Mouse (Mus musculus) midbrain, postnatal 0 days (tissue): ENCODE measurements around the gene Rnaseh1. TPM values are rescaled to one million over a fixed set of nuclear protein-coding genes. Genes with fewer than 3 reads are reported as not detected.

Experiments
- ATAC-seq: fragments of 200-750 bp; cut with Nextera tagmentation; 2 replicates; pipeline ENCODE4 v1.8.0; 2017; ENCODE audit warnings: moderate number of reproducible peaks, mild to moderate bottlenecking, moderate TSS enrichment, moderate library complexity; ENCODE audit not compliant: low FRiP score
- DNase-seq: peaks from one replicate; pipeline ENCODE4 v3.0.0-alpha.2; 2015; ENCODE audit warnings: low spot score
- H3K27ac ChIP-seq: fragments of 300-500 bp; sonication (generic); 2 replicates; pipeline ENCODE4 v1.5.1; 2014; ENCODE audit warnings: low read depth, mild to moderate bottlenecking, low read length, mixed read lengths
- H3K27me3 ChIP-seq: fragments of 300-500 bp; sonication (generic); 2 replicates; pipeline ENCODE4 v1.6.1; 2014; ENCODE audit warnings: low read length, control low read depth, mixed read lengths; ENCODE audit not compliant: insufficient read depth
- H3K36me3 ChIP-seq: fragments of 300-500 bp; sonication (generic); 2 replicates; pipeline ENCODE4 v1.6.1; 2014; ENCODE audit warnings: low read length, control low read depth, mixed read lengths; ENCODE audit not compliant: insufficient read depth
- H3K4me1 ChIP-seq: fragments of 300-500 bp; sonication (generic); 2 replicates; pipeline ENCODE4 v1.6.1; 2014; ENCODE audit warnings: mild to moderate bottlenecking, control low read depth, antibody characterized with exemption, low read length, mixed read lengths; ENCODE audit not compliant: insufficient read depth
- H3K4me2 ChIP-seq: fragments of 300-500 bp; sonication (generic); 2 replicates; pipeline ENCODE4 v1.6.1; 2014; ENCODE audit warnings: low read depth, mild to moderate bottlenecking, low read length, mixed read lengths; ENCODE audit not compliant: poor library complexity, severe bottlenecking
- H3K4me3 ChIP-seq: fragments of 300-500 bp; sonication (generic); 2 replicates; pipeline ENCODE4 v1.5.1; 2014; ENCODE audit warnings: low read depth, mild to moderate bottlenecking, low read length, moderate library complexity
- H3K9ac ChIP-seq: fragments of 300-500 bp; sonication (generic); replicated peaks from 2 replicates; pipeline ENCODE4 v1.6.1; 2014; ENCODE audit warnings: mild to moderate bottlenecking, low read length, moderate library complexity, mixed read lengths; ENCODE audit not compliant: poor library complexity, severe bottlenecking
- H3K9me3 ChIP-seq: fragments of 300-500 bp; sonication (generic); 2 replicates; pipeline ENCODE4 v1.6.1; 2016; ENCODE audit warnings: low read length, control low read depth
- CTCF ChIP-seq: IDR thresholded peaks from 2 replicates; pipeline ENCODE4 v1.5.1; 2016; ENCODE audit warnings: antibody characterized with exemption, mild to moderate bottlenecking
- WGBS: fragments of 180-500 bp; shearing (Covaris S2); extraction: QIAGEN DNeasy Blood & Tissue Kit; methylation state at CpG from one replicate; pipeline ENCODE4 v1.1.7; 2014; 5-methylcytosine and 5-hydroxymethylcytosine counted together
- polyA plus RNA-seq: library from polyadenylated mRNA; unstranded; fragments of >200 nt; fragmentation: Nextera tagmentation; extraction: Ambion mirVana; gene quantifications from 2 replicates; pipeline ENCODE4 v1.2.1, GENCODE M21; 2015
- total RNA-seq: library from RNA; depleted of rRNA; stranded (reverse); fragments of >200 nt; gene quantifications from 2 replicates; pipeline ENCODE4 v1.2.3, GENCODE M21; 2014

The Rnaseh1 gene
- total and polyA plus RNA-seq, 2 experiments from 2014 or later, result 9.8 to 12.6 TPM

DNA sequence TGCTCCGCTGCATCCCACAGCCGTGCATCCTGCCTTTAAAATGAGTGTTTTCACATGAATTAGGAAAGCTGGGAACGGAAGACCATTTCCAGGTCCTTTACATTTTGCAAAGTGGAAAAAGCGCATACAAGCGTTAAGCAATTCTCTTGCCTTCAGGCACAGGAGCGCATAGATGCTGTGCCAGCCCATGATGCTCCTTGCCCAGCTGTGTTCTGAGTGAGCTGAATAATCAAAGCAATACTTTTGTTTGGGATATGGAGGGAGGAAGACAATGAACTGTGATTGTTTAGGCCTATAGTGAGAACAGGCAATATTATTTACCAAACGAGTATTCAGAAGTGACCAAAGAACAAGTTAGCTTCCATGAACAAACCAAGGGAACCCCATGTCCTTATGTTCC is 41.3 kb downstream of the Rnaseh1 start:
- Histone ChIP-seq H3K4me3 (no peak overlapping the region), H3K4me1 (no peaks in the 10 kb centered on the region), H3K27me3 (no peaks in the 10 kb centered on the region), H3K4me2 (no peak overlapping the region), H3K36me3 (peaks cover 31% of the 10 kb centered on the region), H3K9ac (no peak overlapping the region), H3K9me3 (no peaks in the 10 kb centered on the region), H3K27ac (no peak overlapping the region)
- WGBS, result 89% methylated on average over 7 of the region's 7 CpGs
- ATAC-seq (no peak), DNase-seq (no peak)
- TF ChIP-seq CTCF, result no peak

DNA sequence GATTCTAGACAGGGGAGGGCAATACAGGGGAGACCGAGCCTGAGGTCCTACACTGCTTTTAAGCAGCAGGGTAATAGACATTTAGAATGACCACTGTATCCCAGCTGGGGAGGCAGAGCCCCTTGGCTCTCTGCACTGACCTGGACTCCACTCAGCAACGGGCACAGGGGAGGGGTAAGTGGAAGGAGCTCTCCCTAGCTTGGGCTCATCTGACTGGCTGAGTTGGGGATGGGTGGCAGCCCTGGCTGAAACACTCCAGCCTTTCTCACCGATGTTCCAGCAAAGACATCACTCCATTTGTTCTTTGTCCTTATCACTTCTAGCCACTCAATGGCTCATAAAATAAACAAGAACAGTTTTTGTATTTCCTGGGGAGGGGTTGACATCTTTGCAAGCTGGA is 44.3 kb downstream of the Rnaseh1 start:
- Histone ChIP-seq H3K27ac (no peak overlapping the region), H3K4me1 (no peaks in the 10 kb centered on the region), H3K4me2 (no peak overlapping the region), H3K9ac (no peak overlapping the region), H3K27me3 (no peaks in the 10 kb centered on the region), H3K36me3 (peaks cover 39% of the 10 kb centered on the region), H3K4me3 (no peak overlapping the region), H3K9me3 (no peaks in the 10 kb centered on the region)
- TF ChIP-seq CTCF, result no peak
- no peak for ATAC-seq
- DNase-seq, result no peak
- WGBS, result 88% methylated on average over 3 of the region's 3 CpGs

- DNase-seq (no peak), ATAC-seq (no peak)
- Histone ChIP-seq H3K36me3 (peaks cover 39% of the 10 kb centered on the region), H3K9ac (no peak overlapping the region), H3K4me1 (no peaks in the 10 kb centered on the region), H3K27ac (no peak overlapping the region), H3K9me3 (no peaks in the 10 kb centered on the region), H3K4me3 (no peak overlapping the region), H3K27me3 (no peaks in the 10 kb centered on the region), H3K4me2 (no peak overlapping the region)
- whole genome bisulfite sequencing, result 90% methylated on average over 2 of the region's 2 CpGs
- TF ChIP-seq CTCF, result no peak
Measured at GRCm38 (mm10) chr12:28694231-28694630, 44.8 kb downstream of the Rnaseh1 start.

GRCm38 (mm10) chr12:28694776-28695175 is 45.4 kb downstream of the Rnaseh1 start:
- ATAC-seq, result no peak
- whole genome bisulfite sequencing, result 93% methylated on average over 7 of the region's 7 CpGs
- Histone ChIP-seq H3K9me3 (no peaks in the 10 kb centered on the region), H3K27me3 (no peaks in the 10 kb centered on the region), H3K27ac (no peak overlapping the region), H3K9ac (no peak overlapping the region), H3K36me3 (peaks cover 39% of the 10 kb centered on the region), H3K4me2 (no peak overlapping the region), H3K4me3 (no peak overlapping the region), H3K4me1 (no peaks in the 10 kb centered on the region)
- no peak for TF ChIP-seq CTCF
- no peak for DNase-seq

GRCm38 (mm10) chr12:28697821-28698595 is 48.6 kb downstream of the Rnaseh1 start:
- WGBS, result 69% methylated on average over 14 of the region's 14 CpGs
- no peak for ATAC-seq
- no peak for TF ChIP-seq CTCF
- Histone ChIP-seq H3K9ac (no peak overlapping the region), H3K4me1 (peaks cover 7% of the 10 kb centered on the region; the same call in 1 of the 2 replicates), H3K4me3 (no peak overlapping the region), H3K4me2 (no peak overlapping the region), H3K27me3 (no peaks in the 10 kb centered on the region), H3K27ac (no peak overlapping the region), H3K9me3 (no peaks in the 10 kb centered on the region), H3K36me3 (peaks cover 16% of the 10 kb centered on the region; the same call in 1 of the 2 replicates)
- no peak for DNase-seq

- no peak for ATAC-seq
- Histone ChIP-seq H3K4me3 (no peak overlapping the region), H3K9me3 (no peaks in the 10 kb centered on the region), H3K36me3 (peaks cover 14% of the 10 kb centered on the region; the same call in 1 of the 2 replicates), H3K9ac (no peak overlapping the region), H3K27ac (peak overlapping the region; percentile 62), H3K4me1 (peaks cover 7% of the 10 kb centered on the region; the same call in 1 of the 2 replicates), H3K27me3 (no peaks in the 10 kb centered on the region), H3K4me2 (no peak overlapping the region)
- WGBS, result 67% methylated on average over 5 of the region's 5 CpGs
- no peak for TF ChIP-seq CTCF
- no peak for DNase-seq
Measured at GRCm38 (mm10) chr12:28699086-28699485, 49.7 kb downstream of the Rnaseh1 start.
